Mouse (Mus musculus): ENCODE measurements around the gene Acad11.

DNA sequence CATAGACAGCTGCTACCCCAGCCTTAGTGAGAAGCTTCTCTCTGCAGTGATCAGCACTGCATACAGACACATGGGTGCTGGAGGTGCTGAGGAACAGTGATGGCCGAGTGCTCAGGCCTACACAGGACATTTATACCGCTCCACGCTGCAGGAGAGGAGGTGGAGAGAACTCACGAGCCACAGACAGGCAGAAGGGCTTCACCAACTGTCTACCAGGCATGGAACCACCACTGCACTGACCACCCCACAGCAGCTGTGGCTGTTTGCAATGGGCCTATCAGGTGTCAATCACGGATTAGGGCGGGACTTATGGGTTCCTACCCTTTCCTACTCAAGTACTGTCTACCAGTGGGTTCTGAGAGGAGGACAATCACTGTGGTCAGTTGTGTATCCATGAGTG is 12.1 kb upstream of the Acad11 start:
- TF ChIP-seq CTCF (IDR thresholded peaks at IDR 0.05; ENCODE audit: low read depth) (no peak), EP300 (IDR thresholded peaks at IDR 0.05; ENCODE audit: low read depth) (no peak)

All from liver, embryonic 14.5 days (tissue).